Mouse (Mus musculus) MN1 (cell line): ENCODE measurements around the gene Hist1h2bq.
"Not testable (repeated sequence)": the region's sequence is repeated elsewhere in the genome, so short reads cannot be mapped to it uniquely, and the experiment has no call there.

Experiments
- DNase-seq: peaks from one replicate; pipeline ENCODE4 v3.0.0-alpha.2; 2016; ENCODE audit warnings: low spot score

The Hist1h2bq gene

GRCm38 (mm10) chr13:21810073-21810472 lies at the start of gene Hist1h2bq, which contains the start of gene Hist1h2ao:
Hist1h2bq (minus strand) TSS chr13:21810197.
Hist1h2ao (plus strand) TSS chr13:21810465.
- not testable (repeated sequence) for DNase-seq

GRCm38 (mm10) chr13:21855698-21856162 lies 45.7 kb upstream of the Hist1h2bq start:
- DNase-seq = peak; percentile 81

GRCm38 (mm10) chr13:21855146-21855545 lies 45.1 kb upstream of the Hist1h2bq start:
- DNase-seq = peak; percentile 81

GRCm38 (mm10) chr13:21852215-21852945 lies 42.4 kb upstream of the Hist1h2bq start:
- DNase-seq = peak; percentile 10

GRCm38 (mm10) chr13:21850696-21851095 lies 40.7 kb upstream of the Hist1h2bq start:
- DNase-seq = not testable (repeated sequence)

GRCm38 (mm10) chr13:21847883-21848282 lies 37.9 kb upstream of the Hist1h2bq start:
- peak; percentile 44 for DNase-seq

GRCm38 (mm10) chr13:21846356-21846755 lies 36.4 kb upstream of the Hist1h2bq start:
- DNase-seq = not testable (repeated sequence)

- not testable (repeated sequence) for DNase-seq
Observed at GRCm38 (mm10) chr13:21840508-21840907, 30.5 kb upstream of the Hist1h2bq start.

- DNase-seq = not testable (repeated sequence)
Observed at GRCm38 (mm10) chr13:21833461-21833860, 23.5 kb upstream of the Hist1h2bq start, which contains the start of the genes Hist1h2ap and Hist1h2br. Hist1h2ap (minus strand) TSS chr13:21833507. Hist1h2br (plus strand) TSS chr13:21833743.

- not testable (repeated sequence) for DNase-seq
Observed at GRCm38 (mm10) chr13:21831418-21832394, 21.7 kb upstream of the Hist1h2bq start, which contains the start of gene Hist1h4n. Hist1h4n (minus strand) TSS chr13:21832196.

GRCm38 (mm10) chr13:21830344-21830743 lies 20.3 kb upstream of the Hist1h2bq start:
- peak; percentile 5 for DNase-seq

- DNase-seq = peak; percentile 5
Observed at GRCm38 (mm10) chr13:21828511-21828910, 18.5 kb upstream of the Hist1h2bq start.

GRCm38 (mm10) chr13:21820082-21820890 lies 10.3 kb upstream of the Hist1h2bq start:
- DNase-seq = not testable (repeated sequence)

- DNase-seq = not testable (repeated sequence)
Observed at GRCm38 (mm10) chr13:21812092-21812491, 2.1 kb upstream of the Hist1h2bq start.

- DNase-seq = not testable (repeated sequence)
Observed at GRCm38 (mm10) chr13:21811539-21811938, 1.5 kb upstream of the Hist1h2bq start, which contains the start of gene Hist1h4m. Hist1h4m (plus strand) TSS chr13:21811746.

- not testable (repeated sequence) for DNase-seq
Observed at GRCm38 (mm10) chr13:21811074-21811473, 1.1 kb upstream of the Hist1h2bq start.

- not testable (repeated sequence) for DNase-seq
Observed at GRCm38 (mm10) chr13:21803058-21803457, 6.9 kb downstream of the Hist1h2bq start.

GRCm38 (mm10) chr13:21797163-21797562 lies 12.8 kb downstream of the Hist1h2bq start:
- DNase-seq = not testable (repeated sequence)

GRCm38 (mm10) chr13:21795584-21795983 lies 14.4 kb downstream of the Hist1h2bq start:
- DNase-seq = no peak

- DNase-seq = no peak
Observed at GRCm38 (mm10) chr13:21790601-21791283, 19.3 kb downstream of the Hist1h2bq start.
